Mouse (Mus musculus): ENCODE measurements around the gene 4930447C04Rik. TPM values are rescaled to one million over a fixed set of nuclear protein-coding genes. Genes with fewer than 3 reads are reported as not detected.
A peak's percentile ranks its signal among the peaks of the same experiment; 100 is the strongest.

The 4930447C04Rik gene
- polyA plus RNA-seq, 1 experiment from 2014 or later = 5.0 TPM

- no peak overlapping the region for H3K27ac ChIP-seq (replicated peaks; ENCODE audit: low read depth, low read length)
- H3K4me3 ChIP-seq (ENCODE audit: low read depth, low read length) = no peak overlapping the region
- no peaks in the 10 kb centered on the region for H3K36me3 ChIP-seq (replicated peaks; ENCODE audit: control insufficient read depth, insufficient read depth, low read depth, low read length)
- 19% methylated on average over 6 of the region's 6 CpGs for WGBS
- peaks cover 64% of the 10 kb centered on the region for H3K27me3 ChIP-seq (ENCODE audit: control insufficient read depth, insufficient read depth, low read length)
- H3K4me1 ChIP-seq (ENCODE audit: control insufficient read depth, insufficient read depth, low read length) = peaks cover 5% of the 10 kb centered on the region; the same call in 1 of the 2 replicates
- H3K9ac ChIP-seq (replicated peaks; ENCODE audit: low read length) = no peak overlapping the region
- no peaks in the 10 kb centered on the region for H3K9me3 ChIP-seq (replicated peaks; ENCODE audit: control insufficient read depth, low read length)
- no peak overlapping the region for H3K4me2 ChIP-seq (ENCODE audit: low read depth, low read length)
- no peak for DNase-seq (ENCODE audit: low spot score)
- ATAC-seq (replicated peaks; ENCODE audit: insufficient number of reproducible peaks, low FRiP score, low TSS enrichment, low read depth) = no peak
These were observed 1.6 kb upstream of the 4930447C04Rik start for GRCm38 (mm10) chr12:72942171-72942570.

GRCm38 (mm10) chr12:72941398-72942051 lies 951 bp upstream of the 4930447C04Rik start:
- H3K9me3 ChIP-seq (replicated peaks; ENCODE audit: control insufficient read depth, low read length) = no peaks in the 10 kb centered on the region
- ATAC-seq (replicated peaks; ENCODE audit: insufficient number of reproducible peaks, low FRiP score, low TSS enrichment, low read depth) (no peak), DNase-seq (ENCODE audit: low spot score) (peak; percentile 50)
- H3K9ac ChIP-seq (replicated peaks; ENCODE audit: low read length) = peak overlapping the region; percentile 32; the same call in 1 of the 2 replicates
- H3K27me3 ChIP-seq (ENCODE audit: control insufficient read depth, insufficient read depth, low read length) = peaks cover 63% of the 10 kb centered on the region
- under 1% methylated on average over 32 of the region's 32 CpGs for WGBS
- no peaks in the 10 kb centered on the region for H3K36me3 ChIP-seq (replicated peaks; ENCODE audit: control insufficient read depth, insufficient read depth, low read depth, low read length)
- no peak overlapping the region for H3K4me2 ChIP-seq (ENCODE audit: low read depth, low read length)
- no peak overlapping the region for H3K27ac ChIP-seq (replicated peaks; ENCODE audit: low read depth, low read length)
- H3K4me1 ChIP-seq (ENCODE audit: control insufficient read depth, insufficient read depth, low read length) = peaks cover 5% of the 10 kb centered on the region; the same call in 1 of the 2 replicates
- H3K4me3 ChIP-seq (ENCODE audit: low read depth, low read length) = peak overlapping the region; percentile 17

GRCm38 (mm10) chr12:72940822-72941397 lies 336 bp upstream of the 4930447C04Rik start:
- H3K27ac ChIP-seq (replicated peaks; ENCODE audit: low read depth, low read length) = no peak overlapping the region
- under 1% methylated on average over 11 of the region's 11 CpGs for WGBS
- ATAC-seq (replicated peaks; ENCODE audit: insufficient number of reproducible peaks, low FRiP score, low TSS enrichment, low read depth) (no peak), DNase-seq (ENCODE audit: low spot score) (peak; percentile 27)
- H3K9ac ChIP-seq (replicated peaks; ENCODE audit: low read length) = no peak overlapping the region; the same call in 1 of the 2 replicates
- H3K27me3 ChIP-seq (ENCODE audit: control insufficient read depth, insufficient read depth, low read length) = peaks cover 62% of the 10 kb centered on the region
- no peak overlapping the region for H3K4me2 ChIP-seq (ENCODE audit: low read depth, low read length)
- H3K9me3 ChIP-seq (replicated peaks; ENCODE audit: control insufficient read depth, low read length) = no peaks in the 10 kb centered on the region
- H3K36me3 ChIP-seq (replicated peaks; ENCODE audit: control insufficient read depth, insufficient read depth, low read depth, low read length) = no peaks in the 10 kb centered on the region
- H3K4me3 ChIP-seq (ENCODE audit: low read depth, low read length) = peak overlapping the region; percentile 22
- H3K4me1 ChIP-seq (ENCODE audit: control insufficient read depth, insufficient read depth, low read length) = peaks cover 5% of the 10 kb centered on the region; the same call in 1 of the 2 replicates

- Histone ChIP-seq H3K36me3 (replicated peaks; ENCODE audit: control insufficient read depth, insufficient read depth, low read depth, low read length) (no peaks in the 10 kb centered on the region), H3K9ac (replicated peaks; ENCODE audit: low read length) (peak within 1 kb of the TSS; percentile 43), H3K9me3 (replicated peaks; ENCODE audit: control insufficient read depth, low read length) (no peaks in the 10 kb centered on the region), H3K27ac (replicated peaks; ENCODE audit: low read depth, low read length) (0 out of 2 replicates have a peak within 1 kb of the TSS, but pooled peaks have one; percentile 0), H3K27me3 (ENCODE audit: control insufficient read depth, insufficient read depth, low read length) (peaks cover 60% of the 10 kb centered on the region), H3K4me2 (ENCODE audit: low read depth, low read length) (peak within 1 kb of the TSS; percentile 31), H3K4me1 (ENCODE audit: control insufficient read depth, insufficient read depth, low read length) (no peaks in the 10 kb centered on the region; the same call in 1 of the 2 replicates), H3K4me3 (ENCODE audit: low read depth, low read length) (peak within 1 kb of the TSS; percentile 22)
- DNase-seq (ENCODE audit: low spot score) = peak; percentile 83
- 0% methylated on average over 27 of the region's 28 CpGs for WGBS
- peak; percentile 92 for ATAC-seq (replicated peaks; ENCODE audit: insufficient number of reproducible peaks, low FRiP score, low TSS enrichment, low read depth)
These were observed 958 bp downstream of the 4930447C04Rik start, which contains the start of gene Six6 for GRCm38 (mm10) chr12:72939616-72940015. Six6 (plus strand) TSS chr12:72939892.

- 0 out of 2 replicates have a peak overlapping the region, but pooled peaks have one; percentile 22 for H3K4me3 ChIP-seq (ENCODE audit: low read depth, low read length)
- H3K4me1 ChIP-seq (ENCODE audit: control insufficient read depth, insufficient read depth, low read length) = no peaks in the 10 kb centered on the region; the same call in 1 of the 2 replicates
- DNase-seq (ENCODE audit: low spot score) (peak; percentile 24), ATAC-seq (replicated peaks; ENCODE audit: insufficient number of reproducible peaks, low FRiP score, low TSS enrichment, low read depth) (no peak)
- no peak overlapping the region for H3K27ac ChIP-seq (replicated peaks; ENCODE audit: low read depth, low read length)
- no peak overlapping the region for H3K9ac ChIP-seq (replicated peaks; ENCODE audit: low read length)
- H3K27me3 ChIP-seq (ENCODE audit: control insufficient read depth, insufficient read depth, low read length) = peaks cover 54% of the 10 kb centered on the region
- WGBS = 6% methylated on average over 14 of the region's 14 CpGs
- H3K9me3 ChIP-seq (replicated peaks; ENCODE audit: control insufficient read depth, low read length) = no peaks in the 10 kb centered on the region
- H3K4me2 ChIP-seq (ENCODE audit: low read depth, low read length) = no peak overlapping the region; the same call in 1 of the 2 replicates
- H3K36me3 ChIP-seq (replicated peaks; ENCODE audit: control insufficient read depth, insufficient read depth, low read depth, low read length) = no peaks in the 10 kb centered on the region
These were observed 1.7 kb downstream of the 4930447C04Rik start for GRCm38 (mm10) chr12:72938600-72939490.

- H3K36me3 ChIP-seq (replicated peaks; ENCODE audit: control insufficient read depth, insufficient read depth, low read depth, low read length) = no peaks in the 10 kb centered on the region
- DNase-seq (ENCODE audit: low spot score) (no peak), ATAC-seq (replicated peaks; ENCODE audit: insufficient number of reproducible peaks, low FRiP score, low TSS enrichment, low read depth) (no peak)
- H3K27ac ChIP-seq (replicated peaks; ENCODE audit: low read depth, low read length) = no peak overlapping the region
- no peaks in the 10 kb centered on the region; the same call in 1 of the 2 replicates for H3K4me1 ChIP-seq (ENCODE audit: control insufficient read depth, insufficient read depth, low read length)
- no peak overlapping the region for H3K4me2 ChIP-seq (ENCODE audit: low read depth, low read length)
- no peak overlapping the region for H3K9ac ChIP-seq (replicated peaks; ENCODE audit: low read length)
- H3K4me3 ChIP-seq (ENCODE audit: low read depth, low read length) = no peak overlapping the region
- WGBS = 1% methylated on average over 13 of the region's 13 CpGs
- peaks cover 48% of the 10 kb centered on the region for H3K27me3 ChIP-seq (ENCODE audit: control insufficient read depth, insufficient read depth, low read length)
- no peaks in the 10 kb centered on the region for H3K9me3 ChIP-seq (replicated peaks; ENCODE audit: control insufficient read depth, low read length)
These were observed 2.4 kb downstream of the 4930447C04Rik start for GRCm38 (mm10) chr12:72938176-72938575.

- Histone ChIP-seq H3K27me3 (ENCODE audit: control insufficient read depth, insufficient read depth, low read length) (peaks cover 48% of the 10 kb centered on the region), H3K4me3 (ENCODE audit: low read depth, low read length) (no peak overlapping the region), H3K4me1 (ENCODE audit: control insufficient read depth, insufficient read depth, low read length) (no peaks in the 10 kb centered on the region; the same call in 1 of the 2 replicates), H3K36me3 (replicated peaks; ENCODE audit: control insufficient read depth, insufficient read depth, low read depth, low read length) (no peaks in the 10 kb centered on the region), H3K9me3 (replicated peaks; ENCODE audit: control insufficient read depth, low read length) (no peaks in the 10 kb centered on the region), H3K4me2 (ENCODE audit: low read depth, low read length) (no peak overlapping the region), H3K27ac (replicated peaks; ENCODE audit: low read depth, low read length) (no peak overlapping the region), H3K9ac (replicated peaks; ENCODE audit: low read length) (no peak overlapping the region)
- no peak for ATAC-seq (replicated peaks; ENCODE audit: insufficient number of reproducible peaks, low FRiP score, low TSS enrichment, low read depth)
- 2% methylated on average over 19 of the region's 19 CpGs for WGBS
- DNase-seq (ENCODE audit: low spot score) = peak; percentile 22
These were observed 2.9 kb downstream of the 4930447C04Rik start for GRCm38 (mm10) chr12:72937537-72938120.

All from embryonic facial prominence, embryonic 11.5 days (tissue).